8 mouse cellular contexts compared by ENCODE assay signal in genomic region chr7:66199391-66199831, GRCm38 (mm10).
DNase-seq lines count a peak whose midpoint lies in the region; ATAC-seq and TF ChIP-seq lines count a peak whose summit lies in the region.

No protein-coding gene starts in this region.

- ATAC-seq in midbrain, embryonic 14.5 days (ENCODE audit: low FRiP score, low TSS enrichment): no peak
- ATAC-seq in granulocyte monocyte progenitor cell, adult 5-6 weeks (replicated peaks; ENCODE audit: poor library complexity, severe bottlenecking): peak; percentile 74
- no peak for ATAC-seq in midbrain, postnatal 0 days (ENCODE audit: low FRiP score)

- no peak overlapping the region for H3K4me3 ChIP-seq in midbrain, embryonic 10.5 days
- H3K4me3 ChIP-seq in midbrain, embryonic 14.5 days (replicated peaks; ENCODE audit: low read depth, low read length): no peak overlapping the region
- H3K4me3 ChIP-seq in bone marrow macrophage, adult 2 months (ENCODE audit: insufficient read depth, low read length): no peak overlapping the region
- no peak overlapping the region for H3K4me3 ChIP-seq in midbrain, postnatal 0 days (ENCODE audit: low read depth, low read length)

- WGBS in midbrain, embryonic 10.5 days: 80% methylated on average over 5 of the region's 5 CpGs
- 76% methylated on average over 5 of the region's 5 CpGs for WGBS in midbrain, embryonic 14.5 days
- 88% methylated on average over 5 of the region's 5 CpGs for WGBS in midbrain, postnatal 0 days

- H3K27me3 ChIP-seq in midbrain, embryonic 10.5 days (ENCODE audit: low read depth, poor library complexity, severe bottlenecking): no peaks in the 10 kb centered on the region
- no peaks in the 10 kb centered on the region for H3K27me3 ChIP-seq in midbrain, embryonic 14.5 days (ENCODE audit: control insufficient read depth, insufficient read depth, low read length)
- H3K27me3 ChIP-seq in midbrain, postnatal 0 days (ENCODE audit: insufficient read depth, low read length): no peaks in the 10 kb centered on the region

- H3K9me3 ChIP-seq in midbrain, embryonic 10.5 days (replicated peaks): no peaks in the 10 kb centered on the region
- H3K9me3 ChIP-seq in midbrain, embryonic 14.5 days (ENCODE audit: control insufficient read depth, low read length): no peaks in the 10 kb centered on the region
- H3K9me3 ChIP-seq in midbrain, postnatal 0 days (ENCODE audit: low read length): no peaks in the 10 kb centered on the region

- H3K27ac ChIP-seq in midbrain, embryonic 10.5 days (replicated peaks): peak overlapping the region; percentile 59
- no peak overlapping the region for H3K27ac ChIP-seq in midbrain, embryonic 14.5 days (replicated peaks; ENCODE audit: low read depth, low read length)
- peak overlapping the region; percentile 46 for H3K27ac ChIP-seq in bone marrow macrophage, adult 2 months (ENCODE audit: insufficient read depth, low read depth, low read length)
- no peak overlapping the region for H3K27ac ChIP-seq in midbrain, postnatal 0 days (ENCODE audit: low read depth, low read length)

- TF ChIP-seq CTCF in bone marrow macrophage, adult 2 months (IDR thresholded peaks at IDR 0.05; ENCODE audit: low read depth, low read length): no peak
- TF ChIP-seq CTCF in midbrain, postnatal 0 days (IDR thresholded peaks at IDR 0.05): no peak

- no peak for DNase-seq in midbrain, embryonic 10.5 days (ENCODE audit: low spot score)
- no peak for DNase-seq in midbrain, embryonic 14.5 days
- DNase-seq in layer of hippocampus, postnatal 36 days: peak; percentile 28 to 40
- DNase-seq in midbrain, postnatal 0 days (ENCODE audit: low spot score): peak; percentile 40
- DNase-seq in cerebellum, postnatal 4 days (ENCODE audit: low spot score in 2 of 2): no peak
- DNase-seq in embryo, embryonic 10.5 days (ENCODE audit: low spot score): no peak

- H3K36me3 ChIP-seq in midbrain, embryonic 10.5 days: no peaks in the 10 kb centered on the region
- no peaks in the 10 kb centered on the region for H3K36me3 ChIP-seq in midbrain, embryonic 14.5 days (ENCODE audit: control insufficient read depth, insufficient read depth, low read length)
- no peaks in the 10 kb centered on the region for H3K36me3 ChIP-seq in midbrain, postnatal 0 days (ENCODE audit: insufficient read depth, low read length)

- peaks cover 19% of the 10 kb centered on the region for H3K4me1 ChIP-seq in midbrain, embryonic 10.5 days
- H3K4me1 ChIP-seq in midbrain, embryonic 14.5 days (ENCODE audit: control insufficient read depth, insufficient read depth, low read length): 0 out of 2 replicates have a peak, but pooled peaks cover 3% of the 10 kb centered on the region
- peaks cover 15% of the 10 kb centered on the region for H3K4me1 ChIP-seq in bone marrow macrophage, adult 2 months (ENCODE audit: control insufficient read depth, insufficient read depth, low read length)
- peaks cover 6% of the 10 kb centered on the region; the same call in 1 of the 2 replicates for H3K4me1 ChIP-seq in midbrain, postnatal 0 days (ENCODE audit: insufficient read depth, low read length)

- no peak overlapping the region for H3K9ac ChIP-seq in midbrain, embryonic 14.5 days (replicated peaks; ENCODE audit: low read length)
- H3K9ac ChIP-seq in midbrain, postnatal 0 days (replicated peaks; ENCODE audit: low read length, poor library complexity, severe bottlenecking): no peak overlapping the region

- TF ChIP-seq POLR2A in bone marrow macrophage, adult 2 months (IDR thresholded peaks at IDR 0.05; ENCODE audit: borderline replicate concordance, low read depth, low read length): no peak

- H3K4me2 ChIP-seq in midbrain, embryonic 14.5 days (ENCODE audit: low read length): no peak overlapping the region
- no peak overlapping the region for H3K4me2 ChIP-seq in midbrain, postnatal 0 days (ENCODE audit: low read depth, low read length, poor library complexity, severe bottlenecking)

Comparison
In these comparisons a context has a peak if more than half of its experiments do, and no peak if none do; other contexts are left out.
1. DNase-seq: peak in layer of hippocampus, postnatal 36 days (2 of 2) and midbrain, postnatal 0 days (single experiment); none in midbrain, embryonic 10.5 days (single experiment), midbrain, embryonic 14.5 days (single experiment), cerebellum, postnatal 4 days (0 of 2) and embryo, embryonic 10.5 days (single experiment).
2. H3K27ac ChIP-seq: peak in midbrain, embryonic 10.5 days (single experiment) and bone marrow macrophage, adult 2 months (single experiment); none in midbrain, embryonic 14.5 days (single experiment) and midbrain, postnatal 0 days (single experiment).